Mouse (Mus musculus) right cerebral cortex, postnatal 25 days (tissue): Measurements from ENCODE around the gene Tmem95.
"Not testable (repeated sequence)": the region's sequence is repeated elsewhere in the genome, so short reads cannot be mapped to it uniquely, and the experiment has no call there.

Experiments used
- DNase-seq: peaks from one replicate; pipeline ENCODE4 v3.0.0; 2022

Gene Tmem95

DNA sequence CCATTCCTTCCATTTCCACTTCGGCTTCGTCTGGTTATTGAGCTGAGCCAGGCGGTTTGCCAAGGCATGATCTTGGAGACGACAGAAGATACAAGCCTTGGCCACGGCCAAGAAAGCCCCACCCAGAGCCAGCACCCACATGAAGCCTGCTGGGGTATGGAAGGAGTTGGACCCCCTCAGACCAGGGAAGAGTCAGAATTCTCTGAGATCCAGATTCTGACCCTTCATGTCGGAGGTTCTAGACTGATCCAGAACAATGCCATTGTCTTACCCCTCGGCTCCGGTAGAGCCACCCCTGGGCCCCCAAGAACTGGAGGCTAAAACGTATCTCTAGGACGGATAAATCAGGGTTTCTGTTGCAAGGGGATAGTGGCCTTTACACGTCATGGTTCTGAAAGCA lies at the start of gene Tmem95:
Gene Tmem95 (minus strand): TSS at position 141 of the 400 bp plus-strand sequence.
- DNase-seq = no peak

DNA sequence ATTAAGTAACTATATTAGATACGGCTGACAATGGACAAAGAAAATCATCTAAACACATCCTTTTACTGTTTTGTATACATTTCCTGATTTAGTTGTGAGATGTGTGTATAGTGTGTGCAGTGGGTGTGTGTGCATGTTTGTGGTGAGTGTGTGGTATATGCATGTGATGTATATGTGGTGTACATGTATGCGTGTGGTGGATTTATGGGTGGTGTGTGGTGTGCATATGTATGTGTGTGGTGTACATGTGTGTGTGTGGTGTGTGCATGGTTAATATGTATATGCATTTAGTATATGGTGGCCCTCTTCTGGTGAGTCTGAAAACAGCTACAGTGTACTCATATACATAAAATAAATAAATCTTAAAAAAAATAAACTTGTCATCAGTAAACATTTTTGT lies 49.7 kb upstream of the Tmem95 start:
- DNase-seq = no peak

GRCm38 (mm10) chr11:69922796-69923195 lies 45.0 kb upstream of the Tmem95 start:
- no peak for DNase-seq

DNA sequence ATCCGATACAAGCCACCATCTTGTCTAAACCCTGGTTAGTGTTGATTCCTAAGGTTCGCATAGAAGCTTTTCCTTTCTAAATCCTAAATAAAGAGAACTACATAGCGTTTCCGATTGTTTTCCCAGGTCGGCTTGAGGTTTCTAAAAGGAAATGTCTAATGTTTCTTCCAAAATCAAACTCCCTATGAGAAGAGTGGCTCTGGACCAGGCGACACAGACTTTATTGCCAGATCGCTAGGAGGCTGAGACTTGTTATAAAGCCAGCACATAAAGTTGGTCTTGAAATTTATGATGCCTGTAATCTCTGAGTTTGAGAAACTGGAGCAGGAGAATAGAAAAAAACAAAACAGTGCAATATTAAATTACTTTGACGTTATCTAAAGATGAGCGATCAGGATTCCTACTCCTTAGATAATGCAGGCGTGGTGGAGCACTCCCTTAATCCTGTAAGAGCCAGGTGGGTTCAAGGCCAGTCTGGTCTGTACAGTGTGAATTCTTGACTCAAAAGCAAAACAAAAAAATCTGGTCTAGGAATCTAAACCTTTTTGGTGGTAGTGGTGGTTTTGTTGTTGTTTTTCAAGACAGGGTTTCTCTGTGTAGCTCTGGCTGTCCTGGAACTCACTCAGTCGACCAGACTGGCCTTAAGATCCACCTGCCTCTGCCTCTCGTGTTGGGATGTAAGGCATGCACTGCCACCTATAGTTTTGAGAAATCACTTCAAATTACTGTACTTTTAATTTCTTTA lies 44.4 kb upstream of the Tmem95 start:
- DNase-seq = no peak

GRCm38 (mm10) chr11:69921114-69922011 lies 43.5 kb upstream of the Tmem95 start, which contains the start of gene Eif5a:
Eif5a (minus strand) TSS chr11:69921958.
- DNase-seq = peak; percentile 100

- DNase-seq = peak; percentile 26
Measured at GRCm38 (mm10) chr11:69920266-69921031, 42.6 kb upstream of the Tmem95 start.

DNA sequence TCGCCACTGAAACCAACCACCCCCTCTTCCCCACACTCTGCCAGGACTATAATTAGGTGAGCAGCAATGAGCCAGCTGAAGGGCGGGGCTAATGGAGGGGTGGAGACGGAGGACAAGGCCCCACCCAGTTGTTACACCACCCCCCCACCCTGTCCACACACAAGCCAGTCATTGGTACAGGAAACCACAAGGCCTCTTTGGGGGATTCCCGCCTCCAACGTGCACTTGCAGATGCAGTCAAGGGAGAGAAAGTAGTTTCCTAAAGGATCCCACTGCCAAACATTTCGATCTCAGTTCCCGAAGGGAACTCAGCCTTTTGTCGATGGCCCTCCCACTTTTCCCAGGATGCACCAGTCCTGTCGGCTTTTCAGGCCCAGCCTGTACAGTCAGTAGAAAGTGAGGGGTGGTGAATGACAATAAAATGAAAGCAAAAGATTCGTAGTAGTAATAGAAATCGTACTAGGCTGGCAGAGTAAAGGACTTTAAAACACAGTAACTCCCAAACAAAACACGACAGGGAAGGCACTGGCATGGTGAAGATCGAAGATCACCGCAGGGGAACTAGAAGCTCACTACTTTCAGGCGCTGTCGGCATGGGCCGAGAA lies 41.9 kb upstream of the Tmem95 start:
- peak; percentile 42 for DNase-seq

GRCm38 (mm10) chr11:69919053-69919452 lies 41.2 kb upstream of the Tmem95 start:
- no peak for DNase-seq

GRCm38 (mm10) chr11:69918118-69918517 lies 40.3 kb upstream of the Tmem95 start:
- no peak for DNase-seq

GRCm38 (mm10) chr11:69917379-69917948 lies 39.6 kb upstream of the Tmem95 start:
- no peak for DNase-seq

DNA sequence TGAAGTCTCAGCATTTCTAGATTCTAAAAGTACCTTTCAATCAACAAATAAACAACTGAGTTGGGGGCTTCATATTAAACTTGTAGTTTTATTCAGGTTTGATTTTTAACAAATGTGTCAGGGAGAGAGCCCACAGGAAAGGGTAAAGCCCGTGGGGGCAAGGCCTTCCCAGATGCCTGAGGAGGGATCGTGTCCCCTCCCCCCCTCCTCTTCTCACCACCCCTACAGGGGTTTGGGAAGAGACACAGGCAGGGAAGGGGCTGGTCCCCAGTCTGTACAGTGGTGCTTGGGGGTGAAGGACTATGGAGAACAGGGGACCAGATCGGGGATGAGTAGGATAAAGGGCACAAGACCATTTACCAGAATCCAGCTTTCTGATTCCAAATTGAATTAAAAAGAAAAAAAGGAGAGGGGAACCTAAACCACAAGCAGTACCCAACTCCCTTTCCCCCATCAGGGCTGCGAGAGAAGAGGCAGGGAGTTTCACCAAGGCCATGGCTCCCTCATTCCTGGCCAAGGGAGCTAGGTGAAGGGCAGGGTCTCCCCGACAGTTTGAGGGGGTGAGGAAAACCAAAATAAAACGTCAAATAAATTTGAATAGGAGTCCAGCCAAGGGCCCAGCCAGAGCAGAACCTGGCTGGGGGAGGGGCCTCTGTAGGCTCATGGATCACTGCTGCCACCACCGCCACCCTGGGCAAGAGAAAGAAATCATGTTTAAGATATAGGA lies 39.0 kb upstream of the Tmem95 start:
- not testable (repeated sequence) for DNase-seq

DNA sequence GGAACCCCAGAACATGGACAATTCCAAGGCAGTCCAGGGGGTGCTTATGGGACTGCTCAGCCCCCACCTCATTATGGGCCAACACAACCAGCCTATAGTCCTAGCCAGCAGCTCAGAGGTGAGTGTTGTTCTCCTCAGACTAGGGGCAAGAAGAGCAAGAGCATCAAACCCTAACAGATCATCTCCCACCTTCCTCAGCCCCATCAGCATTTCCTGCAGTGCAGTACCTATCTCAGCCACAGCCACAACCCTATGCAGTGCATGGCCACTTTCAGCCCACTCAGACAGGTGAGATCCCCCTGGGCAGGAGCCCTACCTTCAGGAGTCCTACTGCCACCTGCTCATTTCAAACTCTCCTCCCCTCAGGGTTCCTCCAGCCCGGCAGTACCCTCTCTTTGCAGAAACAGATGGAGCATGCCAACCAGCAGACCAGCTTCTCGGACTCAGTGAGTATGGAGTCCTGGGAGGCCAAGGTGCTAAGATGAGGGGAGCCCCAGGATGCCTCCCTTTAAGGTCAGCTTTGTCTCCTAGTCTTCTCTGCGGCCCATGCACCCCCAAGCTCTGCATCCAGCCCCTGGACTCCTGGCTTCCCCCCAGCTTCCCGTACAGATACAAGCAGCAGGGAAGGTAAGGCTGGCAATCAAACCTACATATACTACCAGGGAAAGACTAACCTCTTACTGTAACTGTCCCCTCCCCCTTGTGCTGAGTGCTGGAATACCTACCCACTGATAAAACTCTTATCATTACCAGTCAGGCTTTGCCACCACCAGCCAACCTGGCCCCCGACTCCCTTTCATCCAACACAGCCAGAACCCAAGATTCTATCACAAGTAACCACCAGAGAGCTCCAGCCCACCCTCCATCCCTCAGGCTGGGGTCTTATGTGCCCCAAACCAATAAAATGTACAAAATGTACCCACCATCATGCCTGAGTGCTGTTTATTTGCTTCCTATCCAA lies 38.1 kb upstream of the Tmem95 start:
- no peak for DNase-seq

GRCm38 (mm10) chr11:69914917-69915430 lies 37.2 kb upstream of the Tmem95 start:
- DNase-seq = no peak

GRCm38 (mm10) chr11:69914372-69914764 lies 36.5 kb upstream of the Tmem95 start:
- no peak for DNase-seq

- DNase-seq = peak; percentile 94
Measured at GRCm38 (mm10) chr11:69913554-69914371, 35.9 kb upstream of the Tmem95 start, which contains the start of gene Gps2. Gps2 (plus strand) TSS chr11:69913888.

DNA sequence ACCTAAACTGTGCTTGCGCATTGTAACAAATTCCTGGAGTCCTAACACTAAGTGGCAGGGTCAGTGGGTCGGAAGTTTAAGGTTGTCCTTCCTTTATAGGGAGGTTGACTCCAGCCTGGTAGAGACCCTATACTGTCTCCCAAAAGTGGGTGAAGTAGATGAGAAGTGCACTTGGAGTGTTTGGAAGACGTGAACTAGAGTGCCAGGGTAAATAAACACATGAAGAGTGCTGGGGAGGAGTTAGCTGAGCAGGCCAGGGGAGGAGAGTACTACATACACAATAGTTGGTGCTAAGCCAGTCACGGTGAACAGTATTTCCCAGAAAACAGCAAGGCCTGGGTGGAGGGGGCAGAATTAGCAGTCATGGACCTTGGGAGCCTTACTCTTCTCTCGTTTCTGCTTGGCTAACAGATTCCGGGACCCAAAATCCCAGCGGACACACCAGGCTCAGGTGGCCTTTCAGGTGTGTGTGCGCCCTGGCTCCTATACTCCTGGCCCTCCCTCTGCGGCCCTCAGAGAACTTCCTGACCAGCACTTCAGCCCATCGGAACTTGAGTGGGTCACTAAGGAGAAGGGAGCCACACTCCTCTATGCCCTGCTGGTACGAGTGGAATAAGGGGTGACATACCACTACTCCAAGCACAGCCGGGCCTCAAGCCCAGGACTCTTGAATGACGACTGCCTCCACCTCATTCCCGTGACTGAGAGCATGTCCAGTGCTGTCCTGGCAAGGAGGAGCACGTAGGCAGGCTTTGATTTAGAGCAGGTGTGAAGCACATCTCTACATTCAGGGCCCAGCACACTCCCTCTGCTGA lies 35.1 kb upstream of the Tmem95 start:
- DNase-seq = no peak

DNA sequence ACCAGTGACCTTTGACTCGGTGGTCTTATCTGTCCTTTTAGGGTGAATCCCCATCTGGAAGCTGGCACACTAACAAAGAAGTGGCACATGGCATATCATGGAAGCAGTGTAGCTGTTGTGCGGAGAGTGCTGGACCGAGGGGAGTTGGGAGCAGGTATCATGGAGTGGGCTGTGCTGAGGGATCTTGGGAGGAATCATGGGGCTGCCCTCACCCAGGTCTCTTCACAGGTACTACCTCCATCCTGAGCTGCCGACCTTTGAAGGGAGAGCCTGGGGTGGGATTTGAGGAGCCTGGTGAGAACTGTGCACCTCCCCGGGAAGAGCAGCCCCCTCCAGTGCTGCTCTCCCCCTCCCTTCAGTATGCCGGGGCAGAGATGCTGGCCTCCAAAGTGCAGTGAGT lies 33.9 kb upstream of the Tmem95 start:
- no peak for DNase-seq
